Mouse (Mus musculus) mature B cell (primary cell): ENCODE results near the gene Zbtb1.

Experiments used
- in situ Hi-C: fragments of 300-500 bp; cut with MboI; formaldehyde crosslinking; loops from 2 replicates; pipeline ENCODE4 v1.14.3; 2019

Gene Zbtb1

GRCm38 (mm10) chr12:76369978-76370830 is at the start of gene Zbtb1:
TSS of gene Zbtb1 (plus strand) at chr12:76370266.
- in situ Hi-C loops, result no loop called here

DNA sequence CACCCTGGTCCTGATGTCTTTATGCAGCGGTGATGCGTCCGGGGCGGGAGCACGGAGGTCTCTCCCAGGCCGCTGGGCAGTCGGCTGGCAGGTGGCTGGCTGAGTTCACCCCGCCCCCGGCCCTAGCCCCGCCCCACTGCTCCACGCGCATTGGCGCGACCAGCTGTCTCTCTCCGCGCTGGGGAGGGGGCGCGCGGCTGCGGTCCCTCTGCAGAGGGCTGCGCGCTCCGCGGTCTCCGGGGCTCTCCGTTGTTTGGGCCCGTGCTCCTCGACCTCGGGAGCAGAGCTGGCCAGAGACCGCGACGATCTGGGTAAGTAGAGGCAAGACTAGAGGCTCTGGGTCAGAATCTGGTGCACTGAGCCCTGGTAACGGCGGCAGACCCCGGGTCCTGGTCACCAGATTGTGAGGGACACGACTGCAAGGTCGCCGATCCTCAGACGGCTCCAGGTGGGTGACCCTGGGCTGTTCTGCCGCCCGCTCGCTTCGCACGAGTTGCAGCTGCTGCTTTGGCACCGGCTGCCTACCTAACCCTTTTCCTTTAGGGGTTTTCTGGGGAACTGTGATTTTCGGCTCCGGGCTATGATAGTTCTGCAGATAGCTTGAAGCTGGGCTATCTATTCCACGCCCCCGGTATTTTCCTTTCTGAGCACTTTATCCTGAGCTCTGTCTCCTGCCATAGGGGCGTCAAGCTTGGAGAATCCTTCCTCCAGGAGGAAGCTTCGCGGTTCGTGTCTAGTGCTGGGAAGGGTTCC is 45.2 kb upstream of the Zbtb1 start, which contains the start of gene Akap5:
Akap5 (plus strand) TSS at position 213 of the 753 bp plus-strand sequence.
- in situ Hi-C loops, result no loop called here

DNA sequence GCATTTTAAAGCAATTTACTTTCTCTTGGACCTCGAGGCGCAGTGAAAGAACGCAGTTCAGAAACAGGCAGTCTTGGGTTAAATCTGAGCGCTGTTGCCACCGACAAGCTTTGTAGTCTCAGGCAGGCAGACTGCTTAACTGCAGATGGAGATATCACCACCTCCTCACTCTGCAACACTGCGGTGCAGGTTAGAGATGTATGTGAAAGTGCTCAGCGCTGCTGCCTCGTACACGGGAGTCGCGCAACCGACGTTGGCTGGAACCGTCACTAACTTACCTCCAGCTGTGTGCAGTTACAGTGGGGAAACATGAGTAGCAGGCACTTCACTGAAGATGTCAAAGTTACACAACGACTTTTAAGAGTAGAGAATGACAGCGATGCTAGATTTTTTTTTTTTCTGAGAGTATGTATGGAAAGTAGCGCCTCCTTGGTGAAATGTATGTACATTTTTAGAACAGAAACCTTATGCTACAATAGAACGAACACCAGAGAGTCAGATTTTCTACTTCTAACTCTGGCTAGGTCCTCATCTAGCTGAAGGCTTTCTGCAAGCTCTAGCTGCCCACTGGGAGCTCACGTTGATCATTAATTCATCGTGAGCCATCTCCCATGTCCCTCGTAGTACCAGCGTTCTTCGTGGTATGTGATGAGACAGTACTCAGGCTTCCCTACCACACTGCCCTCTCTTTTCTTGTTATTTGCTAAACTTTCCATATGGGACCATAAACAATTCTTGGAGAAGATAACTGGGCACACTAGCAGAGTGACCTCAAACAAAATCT is 43.4 kb upstream of the Zbtb1 start:
- in situ Hi-C loops, result no loop called here

- in situ Hi-C loops, result no loop called here
Measured at GRCm38 (mm10) chr12:76328567-76329354, 41.3 kb upstream of the Zbtb1 start.

- in situ Hi-C loops, result loop anchor here (10.0 kb wide), 1 partner anchor 139 kb away; no protein-coding TSS in a partner anchor
Measured at GRCm38 (mm10) chr12:76333688-76334087, 36.4 kb upstream of the Zbtb1 start.

GRCm38 (mm10) chr12:76335641-76336040 is 34.4 kb upstream of the Zbtb1 start:
- in situ Hi-C loops, result loop anchor here (10.0 kb wide), 1 partner anchor 141 kb away; no protein-coding TSS in a partner anchor

DNA sequence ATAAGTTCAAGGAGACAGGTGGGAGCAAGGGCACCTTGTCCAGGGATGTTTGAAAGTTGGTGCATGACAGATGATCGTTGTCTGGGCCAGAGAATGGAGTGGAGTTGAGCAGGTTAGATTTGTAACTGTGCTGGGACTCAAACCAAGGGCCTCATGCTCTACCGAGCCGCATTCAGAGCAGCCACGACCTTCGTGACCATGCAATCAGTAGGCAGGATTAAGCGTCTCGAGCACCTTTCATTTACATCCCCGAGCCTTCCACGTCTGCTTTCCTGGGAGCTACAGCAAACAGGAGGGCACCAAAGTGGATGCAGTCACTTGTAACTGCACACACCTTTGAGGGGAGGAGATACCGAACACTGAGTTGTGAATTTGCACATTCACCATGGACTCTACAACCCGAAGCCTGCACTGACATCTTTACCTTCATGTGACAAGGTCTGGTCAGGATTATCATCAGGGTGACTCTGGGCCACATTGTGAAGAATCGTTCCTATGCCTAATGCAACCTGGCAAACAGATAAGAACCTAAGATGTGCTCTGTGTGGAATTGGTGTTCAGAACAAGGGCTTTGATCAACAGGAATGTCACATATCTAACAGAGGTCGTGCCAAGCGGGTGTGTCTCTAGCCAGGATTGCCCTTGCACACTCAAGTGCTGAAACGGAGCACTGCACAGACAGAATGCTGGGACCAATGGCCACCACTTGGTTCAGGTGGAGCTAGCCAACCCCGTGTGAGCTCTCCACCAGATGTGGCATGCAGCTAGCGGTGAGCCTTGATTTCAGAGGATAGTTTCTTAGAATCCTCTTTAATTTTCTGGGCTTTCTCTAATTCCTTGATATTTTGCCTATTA is 33.7 kb upstream of the Zbtb1 start:
- in situ Hi-C loops, result loop anchor here (10.0 kb wide), 1 partner anchor 142 kb away; no protein-coding TSS in a partner anchor

GRCm38 (mm10) chr12:76341080-76341479 is 29.0 kb upstream of the Zbtb1 start:
- in situ Hi-C loops, result no loop called here

DNA sequence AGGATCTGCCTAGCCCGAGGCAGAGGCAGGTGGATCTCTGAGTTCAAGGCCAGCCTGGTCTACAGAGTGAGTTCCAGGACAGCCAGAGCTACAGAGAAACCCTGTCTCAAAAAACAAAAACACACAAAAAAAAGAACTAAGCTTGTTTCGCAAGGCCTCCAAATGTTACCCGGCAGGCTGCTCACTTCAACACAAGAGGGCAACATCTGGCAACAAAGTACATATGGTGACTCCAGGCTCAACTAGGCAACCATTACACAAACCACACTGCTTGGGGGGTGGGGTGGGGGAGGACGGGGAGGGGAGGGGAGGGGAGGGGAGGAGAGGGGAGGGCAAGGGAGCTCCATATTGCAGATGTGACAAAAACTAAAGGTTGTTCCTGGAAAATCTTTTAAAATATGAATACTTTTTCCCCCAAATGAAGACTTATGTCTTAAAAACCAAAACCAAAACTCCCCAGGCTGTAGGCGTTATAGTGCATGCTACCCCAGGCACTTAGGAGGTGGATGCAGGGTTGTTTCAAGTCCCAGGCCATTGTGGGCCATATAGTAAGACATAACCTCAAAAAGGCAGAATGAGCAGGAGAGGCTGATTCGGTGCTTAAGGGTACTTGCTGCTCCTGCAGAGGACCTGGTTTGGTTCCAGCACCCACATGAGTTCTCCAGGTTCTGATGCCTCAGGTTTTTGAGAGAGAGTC is 24.2 kb upstream of the Zbtb1 start:
- in situ Hi-C loops, result no loop called here

GRCm38 (mm10) chr12:76349680-76350220 is 20.3 kb upstream of the Zbtb1 start:
- in situ Hi-C loops, result no loop called here

DNA sequence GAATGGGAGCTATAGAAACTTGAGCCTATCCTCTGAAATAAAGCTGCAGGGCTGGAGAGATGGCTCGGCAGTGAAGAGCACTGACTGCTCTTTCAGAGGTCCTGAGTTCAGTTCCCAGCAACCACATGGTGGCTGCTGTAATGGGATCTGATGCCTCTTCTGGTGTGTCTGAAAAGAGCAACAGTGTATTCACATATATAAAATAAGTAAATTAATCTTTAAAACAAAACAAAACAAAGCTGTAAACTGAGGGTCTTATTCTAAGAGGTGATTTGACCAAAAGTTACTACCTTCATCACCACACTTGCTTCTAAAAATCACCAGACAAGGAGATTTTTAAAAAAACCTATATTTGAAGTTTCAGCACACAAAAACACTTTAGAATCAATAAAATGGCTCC is 9.2 kb upstream of the Zbtb1 start:
- in situ Hi-C loops, result no loop called here

- in situ Hi-C loops, result no loop called here
Measured at GRCm38 (mm10) chr12:76361405-76362302, 8.4 kb upstream of the Zbtb1 start.

DNA sequence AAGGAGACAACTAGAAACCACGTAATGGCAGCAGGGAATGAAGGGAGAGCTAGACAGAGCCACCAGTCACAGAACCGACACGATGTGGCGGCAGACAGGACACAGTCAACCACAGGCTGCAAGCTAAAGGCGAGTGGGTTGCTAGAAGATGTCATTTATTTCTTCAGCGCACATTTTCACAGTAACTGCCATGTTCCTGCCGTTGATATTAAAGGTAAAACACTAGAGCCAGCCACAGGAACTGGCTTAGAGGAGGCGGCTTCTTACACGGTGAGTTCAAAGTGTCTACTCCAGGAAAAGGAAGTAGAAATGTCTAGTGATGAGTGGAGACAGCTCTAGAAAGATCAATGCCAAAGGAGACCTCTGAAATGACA is 7.8 kb upstream of the Zbtb1 start:
- in situ Hi-C loops, result no loop called here

DNA sequence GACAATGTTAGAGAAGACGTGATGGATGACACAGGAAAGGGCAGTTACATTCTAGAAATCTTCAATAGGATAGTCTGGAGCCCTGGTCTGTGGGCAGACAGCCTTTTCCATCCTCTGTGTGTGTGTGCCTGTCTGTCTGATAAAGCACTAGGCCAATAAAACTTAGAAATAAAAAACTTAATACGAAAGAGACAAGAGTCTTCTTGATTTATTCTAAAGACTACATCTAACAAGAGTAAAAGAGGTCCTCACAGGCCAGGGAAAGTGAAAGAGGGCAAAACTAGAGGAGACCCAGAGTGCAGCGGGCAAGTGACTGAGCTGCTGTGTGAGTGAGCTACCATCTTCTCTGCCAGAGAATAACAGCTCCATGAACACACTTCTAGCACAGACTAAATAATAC is 3.8 kb upstream of the Zbtb1 start:
- in situ Hi-C loops, result no loop called here

DNA sequence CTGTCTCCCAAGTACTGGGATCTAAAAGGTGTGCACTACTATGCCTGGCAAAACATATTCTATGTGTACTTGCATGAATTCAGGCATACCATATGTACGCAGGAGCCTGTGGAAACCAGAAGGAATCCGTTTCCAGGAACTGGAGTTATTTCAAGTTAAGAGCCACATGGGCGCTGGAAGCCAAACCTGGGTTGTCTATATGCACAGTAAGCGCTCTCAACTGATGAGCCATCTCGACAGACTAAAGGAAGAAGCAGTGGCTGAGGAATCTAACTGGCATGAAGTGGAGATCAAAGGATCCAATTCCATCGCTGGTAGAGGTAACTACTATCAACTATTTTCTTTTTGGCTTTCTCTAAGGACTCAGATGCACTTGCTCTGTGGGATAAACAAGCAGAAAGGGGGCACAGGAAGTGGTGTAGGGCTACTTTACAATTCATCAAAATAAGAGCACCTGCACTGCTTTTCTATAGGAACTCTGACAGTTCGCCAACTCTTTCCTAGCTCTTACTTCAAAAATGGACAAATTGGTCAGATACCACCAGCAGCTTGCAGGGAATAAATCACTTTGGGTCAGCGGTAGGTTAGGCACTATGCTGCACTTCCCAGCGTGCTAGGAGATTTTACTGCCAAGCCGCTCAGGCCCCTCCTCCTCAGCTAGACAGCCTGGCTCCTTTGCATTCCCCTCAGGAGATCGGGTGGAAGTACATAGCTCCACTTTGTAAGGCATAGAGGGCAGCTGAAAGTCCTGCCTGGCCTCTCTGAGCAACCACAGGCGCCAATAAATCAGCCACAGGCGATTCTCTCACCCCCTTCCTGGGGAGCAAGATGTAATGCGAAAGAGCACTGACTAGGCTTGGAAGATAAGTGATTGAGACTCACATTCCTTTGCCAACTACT is 2.7 kb upstream of the Zbtb1 start:
- in situ Hi-C loops, result no loop called here

- in situ Hi-C loops, result no loop called here
Measured at GRCm38 (mm10) chr12:76368201-76368789, 1.8 kb upstream of the Zbtb1 start.

- in situ Hi-C loops, result no loop called here
Measured at GRCm38 (mm10) chr12:76368790-76369205, 1.3 kb upstream of the Zbtb1 start.
